Mouse (Mus musculus) c-Kit-positive CD71-positive TER-119-positive erythroid progenitor cells, embryonic 14.5 days (primary cell): ENCODE data around the gene Ccn5.

Experiments used
- DNase-seq: peaks from one replicate; pipeline ENCODE4 v3.0.0-alpha.2; 2013; ENCODE audit warnings: low spot score

Gene Ccn5

GRCm38 (mm10) chr2:163853461-163853901 is 32.8 kb downstream of the Ccn5 start, which contains the start of gene Kcnk15:
TSS of gene Kcnk15 (plus strand) at chr2:163853651.
- DNase-seq, result no peak

- DNase-seq, result no peak
Measured at GRCm38 (mm10) chr2:163857233-163857632, 36.6 kb downstream of the Ccn5 start.

GRCm38 (mm10) chr2:163858254-163858947 is 37.7 kb downstream of the Ccn5 start:
- no peak for DNase-seq

GRCm38 (mm10) chr2:163865311-163865710 is 44.6 kb downstream of the Ccn5 start:
- no peak for DNase-seq

- DNase-seq, result no peak
Measured at GRCm38 (mm10) chr2:163866061-163866460, 45.4 kb downstream of the Ccn5 start.

- DNase-seq, result no peak
Measured at GRCm38 (mm10) chr2:163869783-163870182, 49.1 kb downstream of the Ccn5 start.

GRCm38 (mm10) chr2:163871266-163871665 is 50.6 kb downstream of the Ccn5 start:
- no peak for DNase-seq

- no peak for DNase-seq
Measured at GRCm38 (mm10) chr2:163871906-163872305, 51.2 kb downstream of the Ccn5 start.

- no peak for DNase-seq
Measured at GRCm38 (mm10) chr2:163874877-163875276, 54.2 kb downstream of the Ccn5 start.

- no peak for DNase-seq
Measured at GRCm38 (mm10) chr2:163875484-163875883, 54.8 kb downstream of the Ccn5 start.

- DNase-seq, result no peak
Measured at GRCm38 (mm10) chr2:163876830-163877498, 56.3 kb downstream of the Ccn5 start.

- DNase-seq, result no peak
Measured at GRCm38 (mm10) chr2:163880891-163881290, 60.2 kb downstream of the Ccn5 start.
